Mouse (Mus musculus): Measurements from ENCODE around the gene Tmem123. TPM values are rescaled to one million over a fixed set of nuclear protein-coding genes. Genes with fewer than 3 reads are reported as not detected.

Gene Tmem123
- polyA plus RNA-seq, 1 experiment: 171 TPM

- Histone ChIP-seq H3K4me1 (ENCODE audit: control insufficient read depth, insufficient read depth, low read length) (0 out of 2 replicates have a peak, but pooled peaks cover 2% of the 10 kb centered on the region), H3K4me3 (ENCODE audit: insufficient read depth, low read length) (no peak overlapping the region), H3K27ac (ENCODE audit: insufficient read depth, low read length) (no peak overlapping the region)
- TF ChIP-seq POLR2A (IDR thresholded peaks at IDR 0.05; ENCODE audit: low read depth, low read length) (no peak), CTCF (IDR thresholded peaks at IDR 0.05; ENCODE audit: borderline replicate concordance, insufficient read depth, low read length) (no peak)
These were observed 1.9 kb upstream of the Tmem123 start for GRCm38 (mm10) chr9:7761906-7762455.

GRCm38 (mm10) chr9:7762741-7763140, 1.1 kb upstream of the Tmem123 start:
- Histone ChIP-seq H3K4me1 (ENCODE audit: control insufficient read depth, insufficient read depth, low read length) (peaks cover 6% of the 10 kb centered on the region; the same call in 1 of the 2 replicates), H3K27ac (ENCODE audit: insufficient read depth, low read length) (no peak overlapping the region), H3K4me3 (ENCODE audit: insufficient read depth, low read length) (no peak overlapping the region)
- no peak for TF ChIP-seq POLR2A (IDR thresholded peaks at IDR 0.05; ENCODE audit: low read depth, low read length)
- TF ChIP-seq CTCF (IDR thresholded peaks at IDR 0.05; ENCODE audit: borderline replicate concordance, insufficient read depth, low read length): no peak

GRCm38 (mm10) chr9:7764463-7764871, 626 bp downstream of the Tmem123 start:
- TF ChIP-seq POLR2A (IDR thresholded peaks at IDR 0.05; ENCODE audit: low read depth, low read length): peak; percentile 67
- no peak for TF ChIP-seq CTCF (IDR thresholded peaks at IDR 0.05; ENCODE audit: borderline replicate concordance, insufficient read depth, low read length)
- Histone ChIP-seq H3K27ac (ENCODE audit: insufficient read depth, low read length) (peak overlapping the region; percentile 36), H3K4me1 (ENCODE audit: control insufficient read depth, insufficient read depth, low read length) (peaks cover 6% of the 10 kb centered on the region; the same call in 1 of the 2 replicates)

GRCm38 (mm10) chr9:7765236-7765635, 1.4 kb downstream of the Tmem123 start:
- H3K4me1 ChIP-seq (ENCODE audit: control insufficient read depth, insufficient read depth, low read length): peaks cover 6% of the 10 kb centered on the region; the same call in 1 of the 2 replicates
- peak overlapping the region; percentile 81 for H3K4me3 ChIP-seq (ENCODE audit: insufficient read depth, low read length)
- H3K27ac ChIP-seq (ENCODE audit: insufficient read depth, low read length): no peak overlapping the region
- no peak for TF ChIP-seq CTCF (IDR thresholded peaks at IDR 0.05; ENCODE audit: borderline replicate concordance, insufficient read depth, low read length)
- no peak for TF ChIP-seq POLR2A (IDR thresholded peaks at IDR 0.05; ENCODE audit: low read depth, low read length)

More at GRCm38 (mm10) chr9:7764463-7764871, 626 bp downstream of the Tmem123 start:
- peak overlapping the region; percentile 81 for H3K4me3 ChIP-seq (ENCODE audit: insufficient read depth, low read length)

GRCm38 (mm10) chr9:7766582-7766981, 2.7 kb downstream of the Tmem123 start:
- TF ChIP-seq POLR2A (IDR thresholded peaks at IDR 0.05; ENCODE audit: low read depth, low read length) (no peak), CTCF (IDR thresholded peaks at IDR 0.05; ENCODE audit: borderline replicate concordance, insufficient read depth, low read length) (no peak)
- Histone ChIP-seq H3K4me3 (ENCODE audit: insufficient read depth, low read length) (no peak overlapping the region), H3K4me1 (ENCODE audit: control insufficient read depth, insufficient read depth, low read length) (peaks cover 6% of the 10 kb centered on the region; the same call in 1 of the 2 replicates), H3K27ac (ENCODE audit: insufficient read depth, low read length) (no peak overlapping the region)

- Histone ChIP-seq H3K27ac (ENCODE audit: insufficient read depth, low read length) (no peak overlapping the region), H3K4me1 (ENCODE audit: control insufficient read depth, insufficient read depth, low read length) (peaks cover 6% of the 10 kb centered on the region; the same call in 1 of the 2 replicates), H3K4me3 (ENCODE audit: insufficient read depth, low read length) (no peak overlapping the region)
- TF ChIP-seq CTCF (IDR thresholded peaks at IDR 0.05; ENCODE audit: borderline replicate concordance, insufficient read depth, low read length) (no peak), POLR2A (IDR thresholded peaks at IDR 0.05; ENCODE audit: low read depth, low read length) (no peak)
These were observed 3.7 kb downstream of the Tmem123 start for GRCm38 (mm10) chr9:7767526-7767925.

GRCm38 (mm10) chr9:7769081-7769480, 5.2 kb downstream of the Tmem123 start:
- TF ChIP-seq POLR2A (IDR thresholded peaks at IDR 0.05; ENCODE audit: low read depth, low read length): no peak
- no peak for TF ChIP-seq CTCF (IDR thresholded peaks at IDR 0.05; ENCODE audit: borderline replicate concordance, insufficient read depth, low read length)
- no peak overlapping the region for H3K27ac ChIP-seq (ENCODE audit: insufficient read depth, low read length)
- peaks cover 6% of the 10 kb centered on the region; the same call in 1 of the 2 replicates for H3K4me1 ChIP-seq (ENCODE audit: control insufficient read depth, insufficient read depth, low read length)
- no peak overlapping the region for H3K4me3 ChIP-seq (ENCODE audit: insufficient read depth, low read length)

- no peak overlapping the region for H3K4me3 ChIP-seq (ENCODE audit: insufficient read depth, low read length)
- H3K27ac ChIP-seq (ENCODE audit: insufficient read depth, low read length): no peak overlapping the region
- TF ChIP-seq POLR2A (IDR thresholded peaks at IDR 0.05; ENCODE audit: low read depth, low read length): no peak
- no peak for TF ChIP-seq CTCF (IDR thresholded peaks at IDR 0.05; ENCODE audit: borderline replicate concordance, insufficient read depth, low read length)
- H3K4me1 ChIP-seq (ENCODE audit: control insufficient read depth, insufficient read depth, low read length): peaks cover 6% of the 10 kb centered on the region; the same call in 1 of the 2 replicates
These were observed 5.7 kb downstream of the Tmem123 start for GRCm38 (mm10) chr9:7769491-7769890.

- Histone ChIP-seq H3K27ac (ENCODE audit: insufficient read depth, low read length) (no peak overlapping the region), H3K4me1 (ENCODE audit: control insufficient read depth, insufficient read depth, low read length) (peaks cover 4% of the 10 kb centered on the region; the same call in 1 of the 2 replicates), H3K4me3 (ENCODE audit: insufficient read depth, low read length) (no peak overlapping the region)
- TF ChIP-seq POLR2A (IDR thresholded peaks at IDR 0.05; ENCODE audit: low read depth, low read length): no peak
- TF ChIP-seq CTCF (IDR thresholded peaks at IDR 0.05; ENCODE audit: borderline replicate concordance, insufficient read depth, low read length): no peak
These were observed 8.5 kb downstream of the Tmem123 start for GRCm38 (mm10) chr9:7772361-7772760.

- H3K27ac ChIP-seq (ENCODE audit: insufficient read depth, low read length): no peak overlapping the region
- no peaks in the 10 kb centered on the region for H3K4me1 ChIP-seq (ENCODE audit: control insufficient read depth, insufficient read depth, low read length)
- H3K4me3 ChIP-seq (ENCODE audit: insufficient read depth, low read length): no peak overlapping the region
- no peak for TF ChIP-seq CTCF (IDR thresholded peaks at IDR 0.05; ENCODE audit: borderline replicate concordance, insufficient read depth, low read length)
- no peak for TF ChIP-seq POLR2A (IDR thresholded peaks at IDR 0.05; ENCODE audit: low read depth, low read length)
These were observed 9.1 kb downstream of the Tmem123 start for GRCm38 (mm10) chr9:7772773-7773454.

Measured in embryonic fibroblast, embryonic 13.5 days (primary cell).